Mouse (Mus musculus) heart, adult 2 months (tissue): ENCODE results near the gene Asb14.

ENCODE experiments used
- EP300 ChIP-seq: fragments of 200-500 bp; IDR thresholded peaks from 2 replicates; pipeline ENCODE4 v1.6.1; 2011; ENCODE audit warnings: low read depth, low read length, control low read depth; ENCODE audit not compliant: insufficient read depth
- POLR2A ChIP-seq: fragments of 200-500 bp; IDR thresholded peaks from 2 replicates; pipeline ENCODE4 v1.6.1; 2011; ENCODE audit warnings: mild to moderate bottlenecking, low read depth, low read length, control low read depth; ENCODE audit not compliant: insufficient read depth

DNA sequence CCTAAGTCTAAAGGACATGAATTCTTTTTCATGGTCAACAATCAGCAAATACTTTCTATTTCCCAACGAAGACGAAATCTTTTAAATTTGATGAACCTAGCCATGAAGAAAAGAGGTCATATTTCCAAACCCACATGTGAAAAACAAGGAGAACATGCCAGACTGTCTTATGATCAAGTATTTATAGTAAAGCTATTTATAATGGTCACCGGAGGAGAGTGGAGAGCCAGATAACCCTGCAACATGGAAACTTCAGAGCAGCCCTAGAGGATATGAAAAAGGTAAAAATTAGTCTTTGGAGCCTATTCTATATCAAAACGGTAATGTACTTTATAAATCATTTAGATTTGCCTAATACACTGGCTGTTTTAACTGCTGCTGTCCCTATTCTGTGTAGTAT lies at the start of gene Asb14:
- TF ChIP-seq POLR2A (no peak), EP300 (no peak)
